Mouse (Mus musculus): ENCODE measurements around the gene Rgl1. TPM values are rescaled to one million over a fixed set of nuclear protein-coding genes. Genes with fewer than 3 reads are reported as not detected.

Gene Rgl1
- polyA plus RNA-seq, 1 experiment from 2014 or later, result 66.1 TPM

DNA sequence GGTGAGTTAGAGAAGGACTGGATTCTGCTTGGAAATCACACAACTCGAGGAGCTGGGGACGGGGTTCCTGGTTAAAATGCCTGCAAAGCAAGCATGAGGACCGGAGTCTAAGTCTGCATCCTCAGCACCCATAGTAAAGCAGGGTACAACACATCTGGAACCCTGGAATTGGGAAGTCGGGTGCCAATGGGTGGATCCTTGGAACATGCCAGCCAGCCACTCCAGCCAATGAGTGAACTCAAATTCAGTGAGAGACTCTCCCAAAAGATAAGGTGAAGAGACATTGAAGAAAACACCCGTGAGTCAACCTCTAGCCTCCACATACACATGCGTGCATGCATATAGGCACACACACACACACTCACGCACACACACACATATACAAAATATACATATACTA is 172.8 kb downstream of the Rgl1 start:
- H3K9me3 ChIP-seq (replicated peaks), result no peaks in the 10 kb centered on the region
- WGBS, result 85% methylated on average over 7 of the region's 7 CpGs
- H3K4me2 ChIP-seq, result no peak overlapping the region
- H3K27ac ChIP-seq (ENCODE audit: poor library complexity, severe bottlenecking), result no peak overlapping the region
- peaks cover 75% of the 10 kb centered on the region for H3K4me1 ChIP-seq (replicated peaks)
- no peak for ATAC-seq (ENCODE audit: insufficient number of reproducible peaks, low FRiP score)
- no peak overlapping the region for H3K9ac ChIP-seq
- no peak overlapping the region for H3K4me3 ChIP-seq
- H3K27me3 ChIP-seq (replicated peaks), result no peaks in the 10 kb centered on the region
- peaks cover 5% of the 10 kb centered on the region; the same call in 1 of the 2 replicates for H3K36me3 ChIP-seq

DNA sequence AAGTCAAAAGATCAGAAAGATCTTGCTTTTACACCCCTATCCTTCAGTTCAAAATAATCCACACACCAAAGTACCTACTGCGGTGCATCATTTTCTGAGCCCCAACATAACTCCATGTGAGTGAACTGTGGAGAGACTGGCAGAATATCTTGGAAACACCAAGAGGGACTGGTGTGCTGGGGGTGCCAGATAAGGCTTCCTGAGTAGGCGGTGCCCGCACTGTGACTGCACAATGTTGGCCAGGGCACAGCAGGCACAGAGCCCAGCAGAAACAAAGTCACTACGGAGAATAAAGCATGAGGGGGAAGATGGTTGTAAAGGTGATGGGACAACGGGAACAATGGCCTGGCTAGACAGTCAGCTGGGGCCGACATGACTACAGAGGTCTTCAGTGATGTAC is 173.5 kb downstream of the Rgl1 start:
- no peak overlapping the region for H3K4me2 ChIP-seq
- peaks cover 5% of the 10 kb centered on the region; the same call in 1 of the 2 replicates for H3K36me3 ChIP-seq
- H3K27ac ChIP-seq (ENCODE audit: poor library complexity, severe bottlenecking), result 0 out of 2 replicates have a peak overlapping the region, but pooled peaks have one; percentile 47
- H3K4me3 ChIP-seq, result no peak overlapping the region
- H3K9ac ChIP-seq, result no peak overlapping the region
- no peaks in the 10 kb centered on the region for H3K27me3 ChIP-seq (replicated peaks)
- peak; percentile 67; the same call in 1 of the 2 replicates for ATAC-seq (ENCODE audit: insufficient number of reproducible peaks, low FRiP score)
- 70% methylated on average over 6 of the region's 6 CpGs for WGBS
- no peaks in the 10 kb centered on the region for H3K9me3 ChIP-seq (replicated peaks)
- H3K4me1 ChIP-seq (replicated peaks), result peaks cover 76% of the 10 kb centered on the region

DNA sequence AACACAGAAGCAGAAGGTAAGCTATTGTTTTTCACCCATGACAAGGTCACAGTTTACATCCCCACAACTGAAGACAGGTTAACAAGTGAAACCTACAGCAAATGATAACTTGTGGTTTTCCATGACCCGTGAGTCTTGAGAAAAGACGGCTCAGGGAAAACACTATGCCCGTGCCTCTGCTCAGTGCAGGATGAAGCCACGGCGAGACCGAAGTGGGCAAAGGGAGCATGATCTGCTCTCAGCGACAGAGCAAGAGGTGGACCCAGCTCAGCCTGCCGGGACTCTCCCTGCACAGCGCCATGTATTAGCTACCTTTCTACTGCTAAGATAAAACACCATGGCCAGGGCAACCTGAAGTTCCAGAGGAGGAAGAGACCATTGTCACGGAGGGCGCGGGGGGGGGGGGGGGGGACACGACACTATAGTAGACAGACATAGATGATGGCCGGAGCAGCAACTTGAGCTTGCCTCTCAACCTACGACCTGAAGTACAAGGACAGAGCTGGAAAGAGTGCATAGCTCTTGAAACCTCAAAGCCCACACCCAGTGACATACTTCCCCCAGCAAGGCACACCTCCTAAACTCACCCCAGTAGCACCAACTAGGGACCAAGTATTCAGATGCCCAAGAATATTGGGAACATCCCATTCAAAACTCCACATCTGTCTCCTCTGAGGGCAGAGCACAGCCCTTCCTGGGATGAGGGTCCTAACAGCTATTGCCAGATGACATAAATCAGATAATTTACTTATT is 174.2 kb downstream of the Rgl1 start:
- no peak overlapping the region for H3K27ac ChIP-seq (ENCODE audit: poor library complexity, severe bottlenecking)
- 82% methylated on average over 15 of the region's 15 CpGs for WGBS
- no peak for ATAC-seq (ENCODE audit: insufficient number of reproducible peaks, low FRiP score)
- H3K4me2 ChIP-seq, result no peak overlapping the region
- no peaks in the 10 kb centered on the region for H3K27me3 ChIP-seq (replicated peaks)
- peaks cover 5% of the 10 kb centered on the region; the same call in 1 of the 2 replicates for H3K36me3 ChIP-seq
- no peak overlapping the region for H3K4me3 ChIP-seq
- H3K4me1 ChIP-seq (replicated peaks), result peaks cover 81% of the 10 kb centered on the region
- no peaks in the 10 kb centered on the region for H3K9me3 ChIP-seq (replicated peaks)
- H3K9ac ChIP-seq, result no peak overlapping the region

DNA sequence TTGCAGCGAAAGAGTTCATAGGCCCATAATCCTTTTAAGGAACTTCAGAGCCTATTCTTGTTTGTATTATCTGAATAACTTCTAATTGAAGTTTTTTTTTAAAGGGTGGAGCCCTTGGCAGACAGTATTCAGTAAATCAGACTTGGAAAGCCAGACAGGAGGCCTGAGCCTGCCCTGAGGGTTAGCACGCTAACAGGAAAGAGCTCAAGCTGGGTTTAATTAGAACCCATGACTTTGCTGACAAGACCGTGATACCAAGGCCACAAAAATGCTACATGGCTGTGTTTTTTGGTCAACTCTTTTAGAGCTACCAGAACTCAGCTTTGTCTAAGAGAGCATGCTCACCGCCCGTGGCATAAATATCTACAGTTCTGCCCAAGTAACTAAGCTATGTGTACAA is 175.8 kb downstream of the Rgl1 start:
- H3K4me2 ChIP-seq, result no peak overlapping the region
- no peak overlapping the region for H3K9ac ChIP-seq
- 0 out of 2 replicates have a peak overlapping the region, but pooled peaks have one; percentile 73 for H3K27ac ChIP-seq (ENCODE audit: poor library complexity, severe bottlenecking)
- peaks cover 78% of the 10 kb centered on the region for H3K4me1 ChIP-seq (replicated peaks)
- ATAC-seq (ENCODE audit: insufficient number of reproducible peaks, low FRiP score), result no peak
- no peaks in the 10 kb centered on the region for H3K27me3 ChIP-seq (replicated peaks)
- H3K4me3 ChIP-seq, result no peak overlapping the region
- H3K36me3 ChIP-seq, result peaks cover 18% of the 10 kb centered on the region
- WGBS, result 82% methylated on average over 5 of the region's 5 CpGs
- H3K9me3 ChIP-seq (replicated peaks), result no peaks in the 10 kb centered on the region

DNA sequence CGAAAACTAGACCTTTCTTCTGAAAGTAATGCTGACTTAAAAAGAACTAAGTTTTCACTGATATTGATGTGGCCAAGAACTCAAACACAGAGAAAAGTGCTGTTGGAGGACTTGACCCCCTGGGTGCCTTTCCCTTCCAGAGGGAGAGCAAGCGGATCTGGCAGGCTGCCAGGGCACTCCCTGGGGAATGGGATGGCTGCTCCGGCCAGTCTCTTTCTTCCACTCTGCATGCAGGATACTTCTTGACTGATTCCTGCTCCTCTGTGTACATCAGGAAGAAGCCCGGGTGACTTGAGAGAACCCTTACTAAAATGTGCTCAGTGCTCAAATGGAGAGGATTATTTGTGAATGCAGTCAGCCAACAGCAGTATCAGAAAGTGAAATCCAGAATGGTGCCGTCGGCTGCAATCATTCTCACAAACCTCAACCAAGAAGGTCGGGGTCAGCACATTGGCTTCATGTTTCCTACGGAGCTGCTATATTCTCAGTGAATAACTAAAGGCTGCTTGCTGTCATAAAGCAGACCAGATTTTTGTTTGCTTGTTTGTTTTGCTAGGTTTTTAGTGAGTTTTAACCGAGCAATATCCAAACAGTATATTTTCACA is 176.7 kb downstream of the Rgl1 start:
- Histone ChIP-seq H3K36me3 (peaks cover 22% of the 10 kb centered on the region), H3K27me3 (replicated peaks) (no peaks in the 10 kb centered on the region), H3K4me2 (peak overlapping the region; percentile 53), H3K4me1 (replicated peaks) (peaks cover 69% of the 10 kb centered on the region), H3K27ac (ENCODE audit: poor library complexity, severe bottlenecking) (peak overlapping the region; percentile 73), H3K9ac (peak overlapping the region; percentile 41; the same call in 1 of the 2 replicates), H3K4me3 (no peak overlapping the region), H3K9me3 (replicated peaks) (no peaks in the 10 kb centered on the region)
- 22% methylated on average over 9 of the region's 9 CpGs for WGBS
- no peak for ATAC-seq (ENCODE audit: insufficient number of reproducible peaks, low FRiP score)

DNA sequence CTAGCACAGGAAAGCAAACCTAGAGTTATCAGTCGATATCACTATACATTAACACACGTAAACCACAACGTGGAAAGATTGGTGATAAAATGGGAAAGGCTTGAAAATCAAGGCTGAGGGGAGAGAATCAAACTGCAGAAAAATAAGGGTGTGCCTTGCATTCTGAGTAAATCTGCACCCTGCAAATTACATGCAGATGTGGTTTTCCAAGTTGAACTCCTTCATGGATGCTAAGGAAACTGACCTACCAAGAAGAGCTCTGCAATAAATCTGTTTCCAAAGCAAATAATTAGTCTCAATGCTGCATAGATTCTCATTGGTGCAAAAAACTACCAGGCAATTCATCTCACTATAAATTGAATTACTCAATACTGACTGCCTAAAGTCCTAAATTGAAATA is 178.7 kb downstream of the Rgl1 start:
- Histone ChIP-seq H3K27ac (ENCODE audit: poor library complexity, severe bottlenecking) (no peak overlapping the region), H3K4me2 (no peak overlapping the region)

DNA sequence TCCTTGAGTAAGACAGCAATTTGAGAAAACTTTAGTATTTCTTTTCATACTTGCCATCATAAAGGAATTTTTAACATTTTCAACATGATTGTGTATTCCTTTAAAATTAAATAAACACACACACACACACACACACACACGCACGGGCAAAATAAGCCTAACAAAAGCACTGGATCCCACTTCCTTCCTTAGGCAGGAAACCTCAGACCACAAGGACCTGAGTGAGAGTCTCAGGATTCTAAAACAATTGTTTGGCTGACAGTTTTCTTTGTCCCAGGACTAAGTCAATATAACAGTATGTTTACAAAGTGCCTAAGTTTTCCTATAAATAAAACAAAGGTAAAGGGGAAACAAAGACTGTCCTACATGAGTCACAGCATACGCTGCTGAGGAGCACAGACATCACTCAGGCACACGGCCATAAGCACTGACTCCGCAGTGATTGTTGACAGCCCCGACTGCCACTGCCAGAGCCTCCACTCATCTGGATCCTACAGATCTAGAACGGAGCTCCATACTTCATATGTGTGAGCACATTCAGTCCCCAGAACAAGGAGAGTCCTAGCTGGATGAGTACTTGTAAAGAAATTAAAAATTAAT is 180.7 kb downstream of the Rgl1 start:
- H3K36me3 ChIP-seq, result peaks cover 17% of the 10 kb centered on the region
- no peaks in the 10 kb centered on the region for H3K9me3 ChIP-seq (replicated peaks)
- 39% methylated on average over 7 of the region's 7 CpGs for WGBS
- no peak overlapping the region for H3K9ac ChIP-seq
- peaks cover 67% of the 10 kb centered on the region for H3K4me1 ChIP-seq (replicated peaks)
- no peaks in the 10 kb centered on the region for H3K27me3 ChIP-seq (replicated peaks)
- no peak overlapping the region for H3K4me3 ChIP-seq
- H3K27ac ChIP-seq (ENCODE audit: poor library complexity, severe bottlenecking), result no peak overlapping the region
- ATAC-seq (ENCODE audit: insufficient number of reproducible peaks, low FRiP score), result no peak
- no peak overlapping the region for H3K4me2 ChIP-seq

More for the DNA sequence above, 178.7 kb downstream of the Rgl1 start:
- Histone ChIP-seq H3K9me3 (replicated peaks) (no peaks in the 10 kb centered on the region), H3K9ac (no peak overlapping the region), H3K4me1 (replicated peaks) (peaks cover 66% of the 10 kb centered on the region), H3K36me3 (peaks cover 17% of the 10 kb centered on the region), H3K27me3 (replicated peaks) (no peaks in the 10 kb centered on the region), H3K4me3 (no peak overlapping the region)
- 74% methylated on average over 3 of the region's 3 CpGs for WGBS
- no peak for ATAC-seq (ENCODE audit: insufficient number of reproducible peaks, low FRiP score)

DNA sequence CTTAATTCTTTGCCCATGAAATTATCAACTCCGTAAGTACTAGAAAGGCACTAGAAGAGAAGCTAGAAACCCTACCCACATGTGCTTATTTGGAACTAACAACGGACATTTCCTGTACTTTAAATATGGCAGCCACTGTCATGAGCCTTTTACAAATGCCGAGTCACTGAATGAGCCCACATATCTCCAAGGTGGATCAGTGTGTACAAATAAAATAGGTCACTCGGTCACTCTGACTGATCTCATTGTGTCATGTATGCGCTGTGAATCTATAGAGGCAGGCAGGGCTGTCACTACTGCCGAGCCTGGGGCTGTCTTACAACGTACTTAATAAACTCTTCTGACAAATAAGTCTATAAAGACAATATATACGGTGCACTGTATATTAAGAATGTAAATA is 181.2 kb downstream of the Rgl1 start:
- Histone ChIP-seq H3K4me1 (replicated peaks) (peaks cover 67% of the 10 kb centered on the region), H3K27me3 (replicated peaks) (no peaks in the 10 kb centered on the region), H3K27ac (ENCODE audit: poor library complexity, severe bottlenecking) (no peak overlapping the region), H3K9ac (no peak overlapping the region), H3K9me3 (replicated peaks) (no peaks in the 10 kb centered on the region), H3K4me3 (no peak overlapping the region), H3K4me2 (no peak overlapping the region), H3K36me3 (peaks cover 17% of the 10 kb centered on the region)
- WGBS, result 81% methylated on average over 8 of the region's 8 CpGs
- no peak for ATAC-seq (ENCODE audit: insufficient number of reproducible peaks, low FRiP score)

DNA sequence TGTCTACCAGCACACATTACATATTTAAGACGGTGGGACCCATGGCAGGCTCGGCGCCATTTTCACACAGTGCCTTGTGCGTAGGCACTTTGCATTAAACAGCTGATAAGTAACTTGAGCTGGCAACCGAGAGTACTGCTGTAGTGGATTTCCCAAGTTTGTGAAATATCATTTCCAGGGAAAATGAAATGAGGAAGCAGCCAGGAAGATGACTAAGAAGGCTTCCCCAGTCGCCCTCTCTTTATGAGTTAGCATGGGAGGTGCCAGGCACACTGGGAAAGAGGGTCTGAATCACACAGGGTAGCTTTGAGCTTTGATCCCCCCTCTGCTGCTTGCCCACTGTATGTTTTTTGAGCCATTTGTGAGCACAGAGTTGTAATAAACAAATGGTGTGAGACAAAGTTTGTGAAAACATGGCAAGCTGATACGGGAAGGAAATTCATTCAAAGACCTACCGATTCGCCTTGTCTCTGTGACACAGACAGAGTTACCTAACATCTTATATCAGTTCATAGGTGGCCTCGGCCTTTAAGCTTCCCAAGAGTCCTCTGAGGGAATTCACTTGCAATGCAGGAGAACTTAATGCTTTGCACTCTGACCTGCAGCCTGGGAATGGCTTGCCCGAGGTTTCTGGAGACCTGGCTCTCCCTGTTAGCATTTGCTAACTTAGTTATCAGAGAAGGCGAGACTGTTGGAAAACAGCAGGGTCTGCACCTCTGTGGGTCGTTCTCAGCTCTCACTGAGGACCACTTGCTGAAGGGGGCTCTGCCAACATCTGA is 184.8 kb downstream of the Rgl1 start:
- no peak overlapping the region for H3K4me3 ChIP-seq
- no peak for ATAC-seq (ENCODE audit: insufficient number of reproducible peaks, low FRiP score)
- no peak overlapping the region; the same call in 1 of the 2 replicates for H3K4me2 ChIP-seq
- H3K9ac ChIP-seq, result 0 out of 2 replicates have a peak overlapping the region, but pooled peaks have one; percentile 6
- no peaks in the 10 kb centered on the region for H3K9me3 ChIP-seq (replicated peaks)
- no peak overlapping the region for H3K27ac ChIP-seq (ENCODE audit: poor library complexity, severe bottlenecking)
- no peaks in the 10 kb centered on the region for H3K27me3 ChIP-seq (replicated peaks)
- WGBS, result 49% methylated on average over 13 of the region's 13 CpGs
- peaks cover 14% of the 10 kb centered on the region for H3K36me3 ChIP-seq
- H3K4me1 ChIP-seq (replicated peaks), result peaks cover 72% of the 10 kb centered on the region

DNA sequence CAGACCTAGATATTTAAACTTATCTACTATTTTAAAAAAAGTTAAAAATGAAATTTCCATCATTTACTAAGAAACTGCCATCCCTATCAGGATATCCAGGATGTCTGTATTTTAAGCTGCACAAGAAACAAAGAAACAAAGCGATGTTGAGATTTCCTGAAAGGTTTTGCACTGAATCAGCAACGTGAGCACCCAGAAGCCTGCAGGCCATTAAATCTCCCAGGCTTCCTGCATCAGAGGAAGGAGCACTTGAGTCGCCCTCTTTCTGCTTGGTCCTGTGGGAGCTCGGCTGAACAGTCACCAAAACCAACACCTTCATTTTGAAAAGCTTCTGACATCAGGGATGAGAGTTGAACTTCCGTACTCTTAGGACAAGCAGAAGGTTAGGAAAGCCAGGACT is 187.2 kb downstream of the Rgl1 start:
- WGBS, result 61% methylated on average over 5 of the region's 5 CpGs

More for the DNA sequence above, 187.2 kb downstream of the Rgl1 start:
- no peak overlapping the region for H3K4me2 ChIP-seq
- no peak overlapping the region for H3K9ac ChIP-seq
- peaks cover 82% of the 10 kb centered on the region for H3K4me1 ChIP-seq (replicated peaks)
- no peak overlapping the region for H3K4me3 ChIP-seq
- peaks cover 5% of the 10 kb centered on the region for H3K36me3 ChIP-seq
- no peak overlapping the region; the same call in 1 of the 2 replicates for H3K27ac ChIP-seq (ENCODE audit: poor library complexity, severe bottlenecking)
- H3K9me3 ChIP-seq (replicated peaks), result no peaks in the 10 kb centered on the region
- no peaks in the 10 kb centered on the region for H3K27me3 ChIP-seq (replicated peaks)
- no peak for ATAC-seq (ENCODE audit: insufficient number of reproducible peaks, low FRiP score)
